Mouse (Mus musculus) neural tube, embryonic 11.5 days (tissue): ENCODE data around the gene Tspoap1. TPM values are rescaled to one million over a fixed set of nuclear protein-coding genes. Genes with fewer than 3 reads are reported as not detected.

Source experiments
- ATAC-seq: fragments of 200-750 bp; cut with Nextera tagmentation; 2 replicates; pipeline ENCODE4 v1.8.0; 2017; ENCODE audit warnings: moderate number of reproducible peaks, mild to moderate bottlenecking, moderate TSS enrichment, moderate library complexity; ENCODE audit not compliant: insufficient read depth, low FRiP score, low TSS enrichment
- DNase-seq: peaks from one replicate; pipeline ENCODE4 v3.0.0-alpha.2; 2015; ENCODE audit warnings: low spot score
- H3K27ac ChIP-seq: fragments of 300-500 bp; sonication (generic); 2 replicates; pipeline ENCODE4 v1.5.1; 2014; ENCODE audit warnings: low read depth, mild to moderate bottlenecking, low read length
- H3K27me3 ChIP-seq: fragments of 300-500 bp; sonication (generic); 2 replicates; pipeline ENCODE4 v1.6.1; 2014; ENCODE audit warnings: mild to moderate bottlenecking, low read length, mixed read lengths; ENCODE audit not compliant: control insufficient read depth, insufficient read depth
- H3K36me3 ChIP-seq: fragments of 300-500 bp; sonication (generic); 2 replicates; pipeline ENCODE4 v1.6.1; 2014; ENCODE audit warnings: mild to moderate bottlenecking, low read length, moderate library complexity, mixed read lengths; ENCODE audit not compliant: control insufficient read depth, insufficient read depth
- H3K4me1 ChIP-seq: fragments of 300-500 bp; sonication (generic); 2 replicates; pipeline ENCODE4 v1.6.1; 2014; ENCODE audit warnings: low read length, mixed read lengths; ENCODE audit not compliant: control insufficient read depth, insufficient read depth
- H3K4me2 ChIP-seq: fragments of 300-500 bp; sonication (generic); 2 replicates; pipeline ENCODE4 v1.6.1; 2014; ENCODE audit warnings: low read depth, mild to moderate bottlenecking, moderate library complexity
- H3K4me3 ChIP-seq: fragments of 300-500 bp; sonication (generic); 2 replicates; pipeline ENCODE4 v1.5.1; 2014; ENCODE audit warnings: low read depth, low read length
- H3K9ac ChIP-seq: fragments of 300-500 bp; sonication (generic); 2 replicates; pipeline ENCODE4 v1.6.1; 2014; ENCODE audit warnings: mild to moderate bottlenecking, low read length
- H3K9me3 ChIP-seq: fragments of 300-500 bp; sonication (generic); 2 replicates; pipeline ENCODE4 v1.6.1; 2016; ENCODE audit warnings: low read length; ENCODE audit not compliant: control insufficient read depth
- WGBS: fragments of 180-500 bp; shearing (Covaris S2); extraction: QIAGEN DNeasy Blood & Tissue Kit; methylation state at CpG from one replicate; pipeline ENCODE4 v1.1.7; 2014; 5-methylcytosine and 5-hydroxymethylcytosine counted together
- polyA plus RNA-seq: library from polyadenylated mRNA; unstranded; fragments of >200 nt; fragmentation: Nextera tagmentation; extraction: Ambion mirVana; gene quantifications from 2 replicates; pipeline ENCODE4 v1.2.1, GENCODE M21; 2014

The Tspoap1 gene
- polyA plus RNA-seq, 1 experiment from 2014 or later = 5.4 TPM

GRCm38 (mm10) chr11:87736647-87737134 lies 23.6 kb upstream of the Tspoap1 start:
- Histone ChIP-seq H3K27me3 (no peaks in the 10 kb centered on the region), H3K4me1 (peaks cover 6% of the 10 kb centered on the region; the same call in 1 of the 2 replicates), H3K4me2 (peak overlapping the region; percentile 59), H3K9ac (peak overlapping the region; percentile 47), H3K27ac (no peak overlapping the region; the same call in 1 of the 2 replicates), H3K9me3 (no peaks in the 10 kb centered on the region), H3K36me3 (no peaks in the 10 kb centered on the region; the same call in 1 of the 2 replicates), H3K4me3 (peak overlapping the region; percentile 89)
- 2% methylated on average over 31 of the region's 31 CpGs for WGBS
- peak; percentile 52; the same call in 1 of the 2 replicates for ATAC-seq
- DNase-seq = peak; percentile 73

GRCm38 (mm10) chr11:87737175-87737740 lies 23.1 kb upstream of the Tspoap1 start, which contains the start of gene Supt4a:
Gene Supt4a, plus strand, starts transcription at chr11:87737552.
- Histone ChIP-seq H3K27me3 (no peaks in the 10 kb centered on the region), H3K27ac (peak within 1 kb of the TSS; percentile 17; the same call in 1 of the 2 replicates)
- under 1% methylated on average over 47 of the region's 57 CpGs for WGBS

GRCm38 (mm10) chr11:87743691-87744090 lies 16.6 kb upstream of the Tspoap1 start:
- DNase-seq (no peak), ATAC-seq (no peak)
- Histone ChIP-seq H3K9me3 (no peaks in the 10 kb centered on the region), H3K27me3 (no peaks in the 10 kb centered on the region), H3K4me1 (no peaks in the 10 kb centered on the region), H3K36me3 (peaks cover 3% of the 10 kb centered on the region), H3K4me2 (no peak overlapping the region), H3K4me3 (no peak overlapping the region), H3K9ac (no peak overlapping the region), H3K27ac (no peak overlapping the region)
- 95% methylated on average over 3 of the region's 3 CpGs for WGBS

More at GRCm38 (mm10) chr11:87737175-87737740, 23.1 kb upstream of the Tspoap1 start, which contains the start of gene Supt4a:
- DNase-seq = peak; percentile 100
- H3K4me1 ChIP-seq = peaks cover 6% of the 10 kb centered on the region; the same call in 1 of the 2 replicates
- H3K9me3 ChIP-seq = no peaks in the 10 kb centered on the region
- H3K9ac ChIP-seq = peak within 1 kb of the TSS; percentile 81
- H3K36me3 ChIP-seq = no peaks in the 10 kb centered on the region; the same call in 1 of the 2 replicates
- H3K4me2 ChIP-seq = peak within 1 kb of the TSS; percentile 93
- ATAC-seq = peak; percentile 91
- H3K4me3 ChIP-seq = peak within 1 kb of the TSS; percentile 89

GRCm38 (mm10) chr11:87744964-87745363 lies 15.4 kb upstream of the Tspoap1 start:
- DNase-seq (no peak), ATAC-seq (no peak)
- no peak overlapping the region for H3K4me3 ChIP-seq
- no peak overlapping the region for H3K9ac ChIP-seq
- WGBS = 86% methylated on average over 4 of the region's 4 CpGs
- no peaks in the 10 kb centered on the region for H3K9me3 ChIP-seq
- H3K36me3 ChIP-seq = peaks cover 3% of the 10 kb centered on the region
- no peaks in the 10 kb centered on the region for H3K27me3 ChIP-seq
- no peaks in the 10 kb centered on the region for H3K4me1 ChIP-seq
- H3K4me2 ChIP-seq = no peak overlapping the region
- no peak overlapping the region for H3K27ac ChIP-seq

GRCm38 (mm10) chr11:87745632-87746555 lies 14.4 kb upstream of the Tspoap1 start:
- DNase-seq = no peak
- H3K9me3 ChIP-seq = no peaks in the 10 kb centered on the region

GRCm38 (mm10) chr11:87747312-87747711 lies 13.0 kb upstream of the Tspoap1 start:
- Histone ChIP-seq H3K36me3 (peaks cover 3% of the 10 kb centered on the region; the same call in 1 of the 2 replicates), H3K27ac (no peak overlapping the region), H3K4me1 (no peaks in the 10 kb centered on the region), H3K27me3 (no peaks in the 10 kb centered on the region), H3K4me3 (no peak overlapping the region), H3K9ac (no peak overlapping the region), H3K9me3 (no peaks in the 10 kb centered on the region), H3K4me2 (no peak overlapping the region)
- no peak for DNase-seq
- 98% methylated on average over 3 of the region's 5 CpGs for WGBS
- no peak for ATAC-seq

More at GRCm38 (mm10) chr11:87745632-87746555, 14.4 kb upstream of the Tspoap1 start:
- no peak overlapping the region for H3K4me3 ChIP-seq
- no peak overlapping the region for H3K9ac ChIP-seq
- H3K36me3 ChIP-seq = peaks cover 3% of the 10 kb centered on the region
- H3K27ac ChIP-seq = no peak overlapping the region
- no peaks in the 10 kb centered on the region for H3K4me1 ChIP-seq
- no peaks in the 10 kb centered on the region for H3K27me3 ChIP-seq
- H3K4me2 ChIP-seq = no peak overlapping the region
- WGBS = 83% methylated on average over 9 of the region's 9 CpGs
- ATAC-seq = no peak

- Histone ChIP-seq H3K27me3 (no peaks in the 10 kb centered on the region), H3K4me1 (no peaks in the 10 kb centered on the region), H3K9me3 (no peaks in the 10 kb centered on the region), H3K27ac (no peak overlapping the region), H3K4me3 (no peak overlapping the region), H3K9ac (no peak overlapping the region), H3K36me3 (peaks cover 3% of the 10 kb centered on the region; the same call in 1 of the 2 replicates), H3K4me2 (no peak overlapping the region)
- DNase-seq (no peak), ATAC-seq (no peak)
- WGBS = 91% methylated on average over 7 of the region's 7 CpGs
Measured at GRCm38 (mm10) chr11:87747716-87748115, 12.6 kb upstream of the Tspoap1 start.
